Mouse (Mus musculus): ENCODE data around the gene Atp6v0c.
"Not testable (repeated sequence)": the region's sequence is repeated elsewhere in the genome, so short reads cannot be mapped to it uniquely, and the experiment has no call there.

The Atp6v0c gene

DNA sequence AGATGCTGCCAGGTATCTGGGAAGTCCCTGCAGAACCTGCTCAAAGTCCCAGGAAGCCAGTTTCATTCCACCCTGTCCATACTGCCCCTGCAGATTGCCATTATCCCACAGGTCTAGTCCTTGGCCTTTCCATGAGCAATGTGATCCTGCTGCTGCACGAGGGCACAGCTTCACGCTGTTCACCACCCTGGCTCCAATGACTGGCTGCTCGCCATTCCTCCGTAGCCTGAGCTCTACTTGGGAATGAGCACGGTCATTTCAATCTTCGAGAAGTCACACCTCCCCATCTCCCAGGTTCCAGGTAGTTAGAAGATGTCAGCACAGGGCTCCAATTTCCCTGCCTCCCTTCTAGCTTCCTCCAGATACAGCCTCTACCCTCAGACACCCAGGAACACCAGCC is 12.4 kb downstream of the Atp6v0c start:
- no peak for DNase-seq (ENCODE audit: low spot score in 2 of 2)

DNA sequence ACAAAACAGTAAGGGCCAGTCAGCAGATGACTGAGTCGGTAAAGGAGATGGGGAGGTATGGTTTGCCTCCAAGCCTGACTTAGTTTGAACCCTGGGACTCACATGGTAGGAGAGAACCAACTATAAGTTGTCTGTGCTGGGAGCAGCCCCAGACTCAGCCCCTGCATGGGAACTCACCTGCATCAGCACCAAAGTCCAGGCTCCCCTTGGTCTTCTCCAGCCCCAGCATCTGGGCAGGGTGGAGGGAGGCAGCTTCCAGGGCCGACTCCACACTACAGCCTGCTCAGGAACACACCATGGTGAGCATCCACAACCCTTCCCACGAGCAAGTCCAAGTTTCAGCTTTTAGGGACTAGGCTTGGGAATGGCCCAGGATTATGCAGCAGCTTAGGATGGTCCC is 13.1 kb downstream of the Atp6v0c start:
- no peak for DNase-seq (ENCODE audit: low spot score in 2 of 2)

DNA sequence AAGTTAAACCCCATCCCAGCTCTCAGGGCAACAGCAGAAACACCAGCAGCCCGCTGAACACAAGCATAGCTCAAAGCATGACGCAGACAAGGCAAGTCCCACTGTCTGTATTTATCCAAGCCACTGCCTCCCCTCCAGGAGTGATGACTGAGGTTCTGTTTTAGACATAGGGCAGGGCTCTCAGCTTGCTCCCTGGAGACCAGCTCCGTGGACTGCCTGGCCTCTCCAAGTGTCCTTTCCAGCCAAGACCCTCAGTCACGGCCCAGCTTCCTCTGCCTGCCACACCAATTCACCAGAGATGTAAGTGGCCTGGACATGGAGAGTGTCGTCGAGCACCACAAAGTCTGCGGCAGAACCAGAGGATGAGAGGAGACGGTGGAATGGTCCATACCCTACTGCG is 13.8 kb downstream of the Atp6v0c start:
- DNase-seq (ENCODE audit: low spot score in 2 of 2) = no peak

DNA sequence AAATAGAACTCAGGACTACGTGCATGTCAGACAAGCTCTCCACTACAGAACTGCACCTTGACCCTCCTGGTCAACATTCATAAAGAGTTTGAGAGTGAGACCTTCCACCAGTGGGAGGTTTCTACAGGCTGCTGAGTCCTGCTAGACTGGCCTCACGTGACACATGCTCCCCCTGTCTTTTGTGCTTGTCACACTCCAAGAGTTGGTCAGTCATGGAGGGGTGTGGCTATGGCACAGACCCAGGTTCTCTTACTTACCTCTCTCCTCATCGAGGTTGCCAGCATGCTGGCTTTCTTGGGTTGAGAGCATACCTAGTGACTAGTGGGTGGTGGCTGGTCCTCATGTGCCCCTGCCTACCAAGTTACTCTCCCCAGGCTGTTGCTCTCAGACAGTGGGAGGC is 15.0 kb downstream of the Atp6v0c start:
- no peak for DNase-seq (ENCODE audit: low spot score in 2 of 2)

DNA sequence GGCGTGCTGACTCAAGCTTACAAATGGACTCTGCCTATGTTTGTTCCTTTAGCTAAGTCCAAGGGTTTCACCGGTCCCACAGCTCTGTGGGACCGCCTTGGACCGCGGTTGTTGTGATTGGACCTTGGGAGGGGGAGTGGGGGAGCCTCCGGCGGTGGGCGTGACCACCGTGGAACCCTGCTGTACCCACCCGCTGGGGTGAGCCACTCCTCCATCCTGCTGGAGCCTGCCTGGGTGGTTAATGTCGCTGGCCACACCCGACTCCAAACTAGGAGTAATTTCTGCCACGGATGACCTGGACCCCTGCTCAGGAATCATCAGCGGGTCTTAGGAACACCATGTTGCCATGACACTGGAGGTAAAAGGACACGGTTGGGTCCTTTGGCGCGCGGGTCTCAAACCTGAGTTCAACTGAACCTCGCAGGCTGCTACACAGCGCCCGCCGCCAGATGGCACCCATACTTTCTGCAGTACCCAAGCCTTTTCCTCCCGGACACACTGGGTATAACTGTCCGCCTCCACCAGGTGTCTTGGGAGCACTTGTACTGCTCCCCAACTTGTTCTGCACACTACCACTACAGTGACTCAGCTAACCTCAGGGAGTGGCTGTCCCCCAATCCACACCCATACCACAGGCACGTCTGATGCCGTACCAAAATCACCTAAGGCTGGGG is 17.5 kb downstream of the Atp6v0c start:
- peak; percentile 77 to 84 for DNase-seq (ENCODE audit: low spot score in 2 of 2)

DNA sequence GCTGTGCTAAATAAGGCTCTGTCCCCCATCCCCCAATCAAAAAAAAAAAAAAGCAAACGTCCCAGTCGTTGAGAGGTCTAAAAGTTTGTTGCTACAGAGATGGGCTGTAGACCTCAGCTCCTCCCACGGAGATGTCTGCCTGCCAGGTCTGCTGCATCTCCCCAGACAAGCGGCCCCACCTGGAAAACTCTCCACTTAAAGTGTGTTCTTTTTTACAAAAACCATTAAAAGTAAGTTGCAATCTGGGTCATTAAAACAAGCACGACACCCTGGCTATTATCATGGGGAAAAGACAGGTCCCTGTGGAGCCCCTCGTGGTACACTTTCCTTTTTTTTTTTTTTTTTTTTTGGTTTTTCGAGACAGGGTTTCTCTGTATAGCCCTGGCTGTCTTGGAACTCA is 18.1 kb downstream of the Atp6v0c start:
- DNase-seq (ENCODE audit: low spot score in 2 of 2) = no peak

DNA sequence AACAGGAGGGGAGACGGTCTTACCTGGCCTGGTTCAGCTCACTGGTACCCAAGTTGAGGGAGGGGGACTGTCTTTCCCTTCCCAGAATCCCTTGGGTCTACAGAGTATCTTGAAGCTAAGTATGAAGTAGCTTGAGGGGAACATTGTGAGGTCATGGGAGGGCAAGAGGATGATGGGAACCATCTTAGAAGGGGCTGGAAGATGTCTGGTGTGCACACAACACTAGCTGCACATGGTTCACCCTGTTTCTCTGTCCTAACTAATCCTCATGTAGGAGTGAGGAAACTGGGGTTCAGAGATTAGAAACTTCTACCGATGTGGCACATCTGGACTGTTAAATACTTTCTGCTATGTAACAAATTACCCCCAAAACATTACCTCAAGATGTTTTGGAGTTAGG is 18.7 kb downstream of the Atp6v0c start, which contains the start of gene Pdpk1:
Gene Pdpk1 (minus strand): TSS at position 101 of the 400 bp plus-strand sequence.
- no peak for DNase-seq (ENCODE audit: low spot score in 2 of 2)

DNA sequence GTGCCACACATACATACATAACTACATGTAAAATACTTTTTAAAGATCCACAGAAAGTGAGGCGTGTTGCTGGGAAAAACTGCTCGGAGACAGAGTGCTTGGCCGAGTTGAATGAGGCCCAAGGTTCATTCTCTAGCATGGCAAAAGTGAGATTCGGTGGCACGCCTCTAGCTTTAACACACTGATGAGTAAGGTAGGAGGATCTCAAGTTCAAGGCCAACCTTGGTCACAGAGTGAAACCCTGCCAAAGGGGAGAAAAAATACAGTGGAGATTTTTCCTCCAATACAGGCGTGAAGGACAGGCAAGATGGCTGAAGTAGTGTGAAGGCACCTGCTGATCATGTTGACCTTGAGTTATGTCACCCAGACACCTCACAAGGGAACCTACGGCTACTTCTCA is 20.1 kb downstream of the Atp6v0c start:
- DNase-seq (ENCODE audit: low spot score in 2 of 2) = no peak

DNA sequence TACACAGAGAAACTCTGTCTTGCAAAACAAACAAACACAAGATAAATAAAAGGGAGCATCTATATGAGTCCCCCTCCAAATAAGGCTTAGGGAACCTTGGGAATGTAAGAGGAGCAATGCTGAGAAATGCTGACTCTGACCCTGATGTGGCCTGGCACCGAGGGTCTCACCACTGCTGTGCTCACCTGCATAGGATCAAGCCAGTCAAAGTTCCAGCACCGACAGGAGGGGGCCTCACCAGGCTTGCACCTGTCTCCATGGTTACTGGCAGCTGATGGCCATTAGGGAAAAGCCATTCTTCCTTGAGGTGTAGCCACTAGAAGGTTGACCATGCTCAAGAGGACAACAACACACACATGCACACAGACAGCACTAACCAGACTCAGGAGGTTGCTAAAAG is 26.6 kb downstream of the Atp6v0c start:
- no peak for DNase-seq (ENCODE audit: low spot score in 2 of 2)

DNA sequence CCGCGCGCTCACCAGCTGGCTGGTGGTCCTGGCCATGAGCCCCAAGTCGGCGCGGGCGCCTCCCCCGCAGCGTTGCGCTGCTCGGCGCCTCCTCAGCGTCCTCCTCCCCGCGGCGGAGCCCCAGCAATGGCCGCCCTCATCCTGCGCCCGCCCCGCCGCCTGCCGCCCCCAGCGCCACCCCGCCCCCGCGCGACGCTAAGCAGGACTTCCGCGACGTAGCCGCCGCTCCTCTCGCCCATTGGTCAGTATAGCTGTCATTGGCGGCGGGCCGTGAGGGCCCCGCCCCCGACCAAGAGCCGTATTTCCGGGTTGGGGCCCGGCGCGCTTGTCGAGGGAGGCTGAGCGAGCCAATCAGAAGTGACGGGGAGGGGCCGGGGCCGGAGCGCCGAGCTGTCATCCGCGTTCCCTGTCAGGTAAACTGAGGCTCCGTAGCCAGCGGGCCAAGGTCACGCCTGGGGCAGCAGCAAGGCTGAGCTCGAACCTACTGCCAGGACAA is 28.0 kb downstream of the Atp6v0c start:
- DNase-seq (ENCODE audit: low spot score in 2 of 2) = peak; percentile 97

DNA sequence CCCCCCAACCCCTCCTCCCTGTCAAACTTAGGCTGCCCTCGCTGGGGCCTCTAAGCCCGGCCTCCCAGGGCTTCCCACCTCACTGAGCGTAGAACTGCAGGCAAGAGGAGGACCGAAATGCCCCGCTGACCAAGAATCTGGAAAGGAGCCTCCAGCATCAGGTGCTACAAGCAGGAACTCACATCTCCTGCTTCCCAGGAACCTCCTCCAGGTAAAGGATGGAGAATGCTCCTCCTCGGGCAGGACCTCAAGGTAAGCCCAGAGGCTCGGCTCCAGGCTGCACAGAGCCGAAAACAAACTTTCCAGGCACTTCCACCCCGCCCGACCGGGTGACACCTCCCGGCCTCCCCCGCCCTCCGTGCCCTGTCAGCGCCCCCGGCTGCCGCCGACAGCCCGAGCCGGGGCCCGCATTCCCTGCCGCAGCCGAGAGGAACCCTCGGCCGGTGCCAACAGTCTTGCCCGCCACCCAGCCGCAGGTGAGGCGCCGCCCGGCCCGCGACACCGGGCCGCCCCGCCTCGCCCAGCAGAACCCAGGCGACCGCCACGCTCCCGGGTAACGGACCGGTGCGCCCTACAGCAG is 28.6 kb downstream of the Atp6v0c start:
- DNase-seq (ENCODE audit: low spot score in 2 of 2) = peak in 1 of 2 experiments; percentile 30

DNA sequence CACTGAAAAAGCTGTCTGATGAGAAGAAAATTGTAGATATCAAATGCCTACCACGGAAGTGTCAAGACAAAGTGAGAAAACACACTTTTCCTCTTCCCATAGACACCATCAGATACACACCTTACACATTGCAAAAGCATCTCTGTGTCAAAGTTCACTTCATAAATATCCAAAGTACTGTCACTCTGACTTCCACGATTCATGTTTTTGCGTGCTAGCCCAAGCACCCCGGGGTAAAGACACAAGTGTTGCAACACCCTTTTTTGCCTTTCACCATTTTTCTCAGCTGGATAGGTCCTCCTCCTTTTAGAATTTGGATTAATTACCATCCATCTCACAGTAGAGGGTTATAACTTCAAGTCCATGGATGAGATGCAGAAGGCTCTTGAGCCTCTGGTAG is 29.5 kb downstream of the Atp6v0c start:
- no peak for DNase-seq (ENCODE audit: low spot score in 2 of 2)

DNA sequence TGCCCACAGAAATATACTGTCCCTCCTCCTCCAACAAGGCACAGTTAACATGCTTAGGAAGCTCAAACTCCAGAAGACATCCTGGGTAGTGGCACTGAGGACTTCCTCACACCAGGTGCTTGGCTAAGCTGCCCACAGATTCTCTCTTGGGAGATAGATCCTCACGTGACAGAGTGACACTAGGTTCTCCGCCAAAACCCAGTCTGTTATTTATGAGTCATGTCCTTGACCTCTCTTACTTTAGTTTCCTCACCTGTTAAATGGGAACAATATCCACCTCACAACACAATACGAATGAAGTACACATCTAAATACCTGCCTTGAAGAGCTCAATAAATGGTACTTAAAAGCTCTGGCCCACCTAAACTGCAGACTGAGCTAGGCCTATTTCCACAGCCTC is 30.2 kb downstream of the Atp6v0c start:
- DNase-seq (ENCODE audit: low spot score in 2 of 2) = peak in 1 of 2 experiments; percentile 10

DNA sequence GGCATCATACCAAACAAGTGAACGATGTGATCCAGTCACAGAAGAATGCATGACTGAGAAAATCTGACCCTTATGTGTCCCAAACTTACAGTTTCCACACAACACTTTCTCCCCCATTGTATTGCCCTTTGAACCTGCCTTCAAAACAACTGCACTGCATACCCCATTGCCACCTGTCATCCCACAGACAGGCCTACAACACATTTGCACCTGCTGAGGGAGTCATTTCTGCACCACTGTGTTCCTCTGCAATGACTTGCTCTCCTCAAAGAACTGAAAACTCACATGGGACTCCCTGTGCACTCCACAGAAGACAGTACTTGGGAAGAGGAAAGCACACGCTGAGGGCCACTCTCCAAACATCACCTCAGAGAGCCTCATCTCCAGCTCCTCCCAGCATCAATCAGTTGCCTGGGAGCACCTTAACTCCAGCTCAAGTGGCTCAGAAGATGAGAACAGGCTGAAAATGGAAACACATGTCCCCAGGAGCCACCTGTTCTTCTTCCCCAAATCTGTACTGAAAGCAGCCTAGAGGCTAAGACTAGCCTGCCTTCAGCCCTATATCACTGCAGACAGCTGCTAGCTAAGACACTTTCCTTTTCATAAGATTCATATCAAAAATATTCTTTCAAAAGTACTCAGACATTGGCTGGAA is 32.1 kb downstream of the Atp6v0c start:
- DNase-seq (ENCODE audit: low spot score in 2 of 2) = no peak

DNA sequence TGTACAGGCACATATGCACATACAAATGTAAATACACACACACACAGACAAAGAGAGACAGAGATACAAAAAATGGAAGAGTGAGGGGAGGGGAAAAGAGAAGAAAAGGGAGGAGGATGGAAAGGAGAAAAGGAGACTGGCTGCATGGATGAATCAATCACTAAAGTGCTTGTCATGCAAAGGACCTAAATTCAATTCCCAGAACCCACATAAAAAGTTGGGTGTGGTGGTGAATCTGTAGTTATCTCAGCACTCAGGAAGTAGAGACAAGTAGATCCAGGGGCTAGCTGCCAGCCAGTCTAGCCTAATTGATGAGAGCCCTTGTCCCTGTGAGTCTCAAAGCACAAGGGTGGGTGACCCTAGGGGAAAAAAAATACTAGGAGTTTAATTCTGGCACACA is 35.4 kb downstream of the Atp6v0c start:
- no peak for DNase-seq (ENCODE audit: low spot score in 2 of 2)

DNA sequence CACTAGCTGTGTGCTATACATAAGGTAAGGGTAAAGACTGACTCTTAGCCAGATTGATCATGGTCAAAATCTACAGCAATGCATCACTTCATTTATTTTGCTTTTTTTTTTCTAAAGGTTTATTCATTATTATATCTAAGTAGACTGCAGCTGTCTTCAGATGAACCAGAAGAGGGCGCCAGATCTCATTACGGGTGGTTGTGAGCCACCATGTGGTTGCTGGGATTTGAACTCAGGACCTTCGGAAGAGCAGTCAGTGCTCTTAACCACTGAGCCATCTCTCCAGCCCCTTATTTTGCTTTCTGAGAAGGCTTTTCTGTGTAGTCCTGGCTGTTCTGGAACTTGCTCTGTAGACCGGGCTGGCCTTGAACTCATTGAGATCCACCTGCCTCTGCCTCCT is 36.6 kb downstream of the Atp6v0c start:
- DNase-seq (ENCODE audit: low spot score in 2 of 2) = not testable (repeated sequence)

DNA sequence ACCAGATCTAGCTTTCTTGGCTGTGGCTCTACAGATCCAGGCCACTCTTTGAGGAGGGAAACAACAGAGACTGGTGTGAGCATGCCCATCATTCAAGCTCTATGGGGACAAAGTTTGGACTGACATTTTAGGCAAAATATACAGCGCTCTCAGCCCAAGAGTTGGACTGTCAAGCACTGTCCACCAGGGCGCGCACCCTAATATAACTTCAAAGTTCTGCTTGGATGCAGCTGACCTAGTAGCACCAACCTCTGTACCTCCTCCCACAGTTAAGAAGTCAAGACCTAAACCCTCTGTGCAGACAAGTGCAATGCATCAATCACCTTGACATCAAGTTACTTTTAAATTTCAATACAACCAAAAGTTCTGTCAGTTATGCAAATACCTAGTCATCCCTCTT is 37.9 kb downstream of the Atp6v0c start:
- no peak for DNase-seq (ENCODE audit: low spot score in 2 of 2)

DNA sequence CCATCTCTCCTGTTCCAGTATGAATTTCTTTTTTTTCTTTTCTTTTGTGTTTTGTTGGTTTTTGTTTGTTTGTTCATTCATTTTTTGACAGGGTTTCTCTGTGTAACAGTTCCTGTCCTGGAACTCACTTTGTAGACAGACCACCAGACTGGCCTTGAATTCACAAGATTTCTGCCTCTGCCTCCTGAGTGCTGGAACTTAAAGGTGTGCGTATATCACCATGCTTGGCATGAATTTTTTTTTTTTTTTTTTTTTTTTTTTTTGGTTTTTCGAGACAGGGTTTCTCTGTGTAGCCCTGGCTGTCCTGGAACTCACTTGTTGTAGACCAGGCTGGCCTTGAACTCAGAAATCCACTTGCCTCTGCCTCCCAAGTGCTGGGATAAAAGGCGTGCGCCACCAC is 40.3 kb downstream of the Atp6v0c start:
- DNase-seq (ENCODE audit: low spot score in 2 of 2) = not testable (repeated sequence)

DNA sequence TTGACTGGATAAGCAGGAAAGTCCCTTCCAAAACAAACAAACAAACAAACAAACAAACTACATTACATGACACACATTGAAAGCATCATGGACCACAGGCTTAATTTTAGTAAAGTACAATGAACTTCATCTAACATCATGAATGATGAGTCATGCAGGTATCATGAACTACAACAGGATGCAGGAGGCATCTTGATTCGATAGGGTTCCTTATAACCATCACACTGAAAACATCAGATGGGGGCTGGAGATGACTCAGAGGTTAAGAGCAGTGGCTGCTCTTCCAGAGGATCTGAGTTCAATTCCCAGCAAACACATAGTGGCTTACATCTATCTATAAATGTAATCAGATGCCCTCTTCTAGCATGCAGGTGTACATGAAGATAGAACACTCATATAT is 41.9 kb downstream of the Atp6v0c start:
- DNase-seq (ENCODE audit: low spot score in 2 of 2) = no peak

DNA sequence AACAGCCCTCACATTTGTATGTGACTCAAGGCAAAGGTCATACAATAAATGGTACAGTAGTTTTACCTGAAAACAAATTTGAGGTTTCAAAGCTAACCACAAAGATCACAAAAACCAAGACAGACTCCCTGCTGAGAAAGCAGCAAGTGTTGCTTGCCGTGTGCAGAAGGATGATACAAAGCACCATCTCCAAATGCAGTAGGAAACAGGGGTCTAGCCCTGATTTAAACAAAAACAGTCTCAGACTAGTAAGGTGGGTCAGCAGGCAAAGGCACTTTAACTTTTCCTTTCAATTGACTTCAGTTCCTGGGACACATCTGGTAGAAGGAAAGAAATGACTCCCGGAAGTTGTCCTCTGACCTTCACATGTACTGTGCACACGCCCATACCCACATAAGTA is 42.7 kb downstream of the Atp6v0c start:
- no peak for DNase-seq (ENCODE audit: low spot score in 2 of 2)

DNA sequence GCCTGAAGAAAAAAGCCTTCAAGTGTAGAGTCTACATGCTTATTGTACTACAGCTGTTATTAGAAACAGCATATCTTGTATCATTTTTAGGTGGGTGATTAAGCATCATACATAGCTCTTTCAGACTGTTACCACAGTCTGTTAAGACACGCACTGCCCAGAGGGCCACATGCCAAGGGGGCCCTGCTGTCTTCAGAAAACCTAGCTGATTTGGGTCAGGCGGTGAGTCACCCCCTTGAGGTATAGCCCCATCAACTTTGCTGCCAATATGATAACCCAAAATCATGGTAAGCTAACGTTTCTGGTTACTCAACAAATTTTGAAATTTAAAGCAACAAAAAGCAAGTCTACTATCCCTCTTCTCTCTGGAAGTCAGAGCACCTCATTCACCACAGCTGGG is 50.1 kb downstream of the Atp6v0c start:
- DNase-seq (ENCODE audit: low spot score in 2 of 2) = no peak
